Mouse (Mus musculus): ENCODE measurements around the gene Drd4. TPM values are rescaled to one million over a fixed set of nuclear protein-coding genes. Genes with fewer than 3 reads are reported as not detected.

Drd4 gene
- total and polyA plus RNA-seq, 3 experiments = not detected

- TF ChIP-seq MAZ (IDR thresholded peaks at IDR 0.05; ENCODE audit: low read depth, low read length) (peak; percentile 91), CTCF (IDR thresholded peaks at IDR 0.05 in 2 of 3, conservative IDR thresholded peaks at IDR 0.05 in 1 of 3; ENCODE audit: control insufficient read depth in 1 of 3, insufficient read depth in 1 of 3, low read depth in 2 of 3, low read length in 3 of 3, poor library complexity in 1 of 3, severe bottlenecking in 1 of 3) (peak in 1 of 3 experiments; percentile 10; a peak in 1 of 6 replicates), TCF12 (IDR thresholded peaks at IDR 0.05; ENCODE audit: low read depth, low read length) (peak; percentile 74), MYC (IDR thresholded peaks at IDR 0.05; ENCODE audit: low read depth, low read length) (0 out of 2 replicates have a peak, but pooled peaks have one; percentile 15), POLR2A (IDR thresholded peaks at IDR 0.05; ENCODE audit: control insufficient read depth in 1 of 2, insufficient read depth in 1 of 2, low read depth in 1 of 2, low read length in 2 of 2, poor library complexity in 1 of 2) (peak; percentile 86 to 99), MXI1 (IDR thresholded peaks at IDR 0.05; ENCODE audit: low read depth, low read length) (peak; percentile 53; the same call in 1 of the 2 replicates), KAT2A (conservative IDR thresholded peaks at IDR 0.05; ENCODE audit: low read depth, low read length) (peak; percentile 56), TAL1 (IDR thresholded peaks at IDR 0.05; ENCODE audit: low read length) (no peak), RCOR1 (IDR thresholded peaks at IDR 0.05; ENCODE audit: low read depth, low read length) (no peak)
These were observed 35.9 kb downstream of the Drd4 start, which contains the start of the genes Deaf1 and Tmem80 (continued) for GRCm38 (mm10) chr7:141327469-141328372.

- H3K27ac ChIP-seq (ENCODE audit: control insufficient read depth, low read depth, low read length) = peak overlapping the region; percentile 73
- TF ChIP-seq JUND (IDR thresholded peaks at IDR 0.05; ENCODE audit: low read depth, low read length) (no peak), GABPA (IDR thresholded peaks at IDR 0.05; ENCODE audit: low read depth, low read length) (no peak), KAT2A (conservative IDR thresholded peaks at IDR 0.05; ENCODE audit: low read depth, low read length) (no peak), MAFK (IDR thresholded peaks at IDR 0.05; ENCODE audit: borderline replicate concordance, low read depth, low read length) (no peak), ZKSCAN1 (IDR thresholded peaks at IDR 0.05; ENCODE audit: low read depth, low read length) (no peak), USF2 (IDR thresholded peaks at IDR 0.05; ENCODE audit: borderline replicate concordance in 1 of 2, insufficient read depth in 1 of 2, low read depth in 1 of 2, low read length in 2 of 2) (no peak), RAD21 (IDR thresholded peaks at IDR 0.05; ENCODE audit: low read depth, low read length) (no peak), GATA1 (IDR thresholded peaks at IDR 0.05; ENCODE audit: low read depth, low read length) (no peak), POLR2AphosphoS2 (IDR thresholded peaks at IDR 0.05; ENCODE audit: low read length) (no peak), SIN3A (IDR thresholded peaks at IDR 0.05; ENCODE audit: low read length) (peak; percentile 9; the same call in 1 of the 2 replicates), EP300 (IDR thresholded peaks at IDR 0.05; ENCODE audit: low read depth in 1 of 2, low read length in 2 of 2) (no peak), BHLHE40 (IDR thresholded peaks at IDR 0.05; ENCODE audit: borderline replicate concordance, low read depth, low read length) (no peak), MXI1 (IDR thresholded peaks at IDR 0.05; ENCODE audit: low read depth, low read length) (peak; percentile 23; the same call in 1 of the 2 replicates), POLR2A (IDR thresholded peaks at IDR 0.05; ENCODE audit: control insufficient read depth in 1 of 2, insufficient read depth in 1 of 2, low read depth in 1 of 2, low read length in 2 of 2, poor library complexity in 1 of 2) (no peak), POLR2AphosphoS5 (IDR thresholded peaks at IDR 0.05; ENCODE audit: borderline replicate concordance, low read depth, low read length) (no peak), TCF12 (IDR thresholded peaks at IDR 0.05; ENCODE audit: low read depth, low read length) (no peak)
- H3K9ac ChIP-seq (ENCODE audit: control insufficient read depth, low read depth, low read length, poor library complexity, severe bottlenecking) = peak overlapping the region; percentile 92
- no peaks in the 10 kb centered on the region for H3K27me3 ChIP-seq (ENCODE audit: control insufficient read depth in 1 of 2, insufficient read depth in 2 of 2, low read length in 2 of 2)
- H3K36me3 ChIP-seq (ENCODE audit: control insufficient read depth in 1 of 2, insufficient read depth in 2 of 2, low read length in 2 of 2) = peaks cover 0 to 12% of the 10 kb centered on the region in 2 experiments; a peak in 2 of 4 replicates
- H3K9me3 ChIP-seq (replicated peaks; ENCODE audit: insufficient read depth, low read length) = no peaks in the 10 kb centered on the region
- no peak for DNase-seq (ENCODE audit: low read depth, low spot score)
- H3K4me1 ChIP-seq (ENCODE audit: control insufficient read depth in 1 of 2, insufficient read depth in 2 of 2, low read length in 2 of 2) = peaks cover 4 to 19% of the 10 kb centered on the region in 2 experiments; a peak in 3 of 4 replicates
- H3K4me3 ChIP-seq (ENCODE audit: control insufficient read depth in 1 of 2, insufficient read depth in 1 of 2, low read depth in 2 of 2, low read length in 2 of 2) = peak overlapping the region; percentile 76 to 80
- H3K79me2 ChIP-seq (ENCODE audit: control insufficient read depth, insufficient read depth, low read length, poor library complexity) = peaks cover 14% of the 10 kb centered on the region
These were observed 36.7 kb downstream of the Drd4 start for GRCm38 (mm10) chr7:141328373-141328990.
